Mouse (Mus musculus) heart, adult 2 months (tissue): ENCODE results near the gene Rgs9. TPM values are rescaled to one million over a fixed set of nuclear protein-coding genes. Genes with fewer than 3 reads are reported as not detected.

Source experiments
- DNase-seq, 2 experiments: peaks; one replicate each; pipeline ENCODE4 v3.0.0; 2021
- H3K27ac ChIP-seq: fragments of 200-600 bp; 2 replicates; pipeline ENCODE4 v1.8.1; 2022
- H3K27me3 ChIP-seq: fragments of 200-500 bp; 2 replicates; pipeline ENCODE4 v1.6.1; 2012; ENCODE audit warnings: mild to moderate bottlenecking, low read length, inconsistent platforms, mixed read lengths; ENCODE audit not compliant: control insufficient read depth, insufficient read depth
- H3K36me3 ChIP-seq: fragments of 200-500 bp; 2 replicates; pipeline ENCODE4 v1.6.1; 2012; ENCODE audit warnings: low read length, inconsistent platforms; ENCODE audit not compliant: control insufficient read depth, insufficient read depth
- H3K4me1 ChIP-seq: fragments of 200-500 bp; 2 replicates; pipeline ENCODE4 v1.6.1; 2011; ENCODE audit warnings: low read length; ENCODE audit not compliant: control insufficient read depth, insufficient read depth
- H3K4me3 ChIP-seq: fragments of 200-600 bp; 2 replicates; pipeline ENCODE4 v1.8.1; 2022
- H3K79me2 ChIP-seq: fragments of 200-500 bp; replicated peaks from 2 replicates; pipeline ENCODE4 v1.6.1; 2012; ENCODE audit warnings: mild to moderate bottlenecking, inconsistent platforms, low read length, moderate library complexity, mixed read lengths; ENCODE audit not compliant: control insufficient read depth, insufficient read depth
- H3K9ac ChIP-seq: fragments of 200-500 bp; 2 replicates; pipeline ENCODE4 v1.6.1; 2012; ENCODE audit warnings: low read depth, mild to moderate bottlenecking, control low read depth, inconsistent platforms, low read length, mixed read lengths
- CTCF ChIP-seq: fragments of 200-600 bp; IDR thresholded peaks from 2 replicates; pipeline ENCODE4 v1.8.1; 2022; ENCODE audit warnings: antibody characterized with exemption, mild to moderate bottlenecking, moderate library complexity
- EP300 ChIP-seq: fragments of 200-500 bp; IDR thresholded peaks from 2 replicates; pipeline ENCODE4 v1.6.1; 2011; ENCODE audit warnings: low read depth, low read length, control low read depth; ENCODE audit not compliant: insufficient read depth
- POLR2A ChIP-seq: fragments of 200-500 bp; IDR thresholded peaks from 2 replicates; pipeline ENCODE4 v1.6.1; 2011; ENCODE audit warnings: mild to moderate bottlenecking, low read depth, low read length, control low read depth; ENCODE audit not compliant: insufficient read depth
- WGBS: fragments of 180-500 bp; shearing (Covaris S2); methylation state at CpG from one replicate; pipeline ENCODE4 v1.1.7; 2018; 5-methylcytosine and 5-hydroxymethylcytosine counted together
- intact Hi-C: fragments of 180-260 bp; cut with DNase I; formaldehyde crosslinking; loops from one replicate; pipeline ENCODE4 v1.15.1; 2025
- polyA plus RNA-seq: library from polyadenylated mRNA; depleted of rRNA; stranded (reverse); fragments of >200 nt; gene quantifications from 2 replicates; pipeline ENCODE4 v1.2.3, GENCODE M21; 2012
- total RNA-seq, 2 experiments: library from RNA; stranded (reverse); gene quantifications; 2 replicates each; pipeline ENCODE4 v1.2.3; 2021

The Rgs9 gene
- total and polyA plus RNA-seq, 3 experiments, result 0.09 to 0.21 TPM; not detected in 1

DNA sequence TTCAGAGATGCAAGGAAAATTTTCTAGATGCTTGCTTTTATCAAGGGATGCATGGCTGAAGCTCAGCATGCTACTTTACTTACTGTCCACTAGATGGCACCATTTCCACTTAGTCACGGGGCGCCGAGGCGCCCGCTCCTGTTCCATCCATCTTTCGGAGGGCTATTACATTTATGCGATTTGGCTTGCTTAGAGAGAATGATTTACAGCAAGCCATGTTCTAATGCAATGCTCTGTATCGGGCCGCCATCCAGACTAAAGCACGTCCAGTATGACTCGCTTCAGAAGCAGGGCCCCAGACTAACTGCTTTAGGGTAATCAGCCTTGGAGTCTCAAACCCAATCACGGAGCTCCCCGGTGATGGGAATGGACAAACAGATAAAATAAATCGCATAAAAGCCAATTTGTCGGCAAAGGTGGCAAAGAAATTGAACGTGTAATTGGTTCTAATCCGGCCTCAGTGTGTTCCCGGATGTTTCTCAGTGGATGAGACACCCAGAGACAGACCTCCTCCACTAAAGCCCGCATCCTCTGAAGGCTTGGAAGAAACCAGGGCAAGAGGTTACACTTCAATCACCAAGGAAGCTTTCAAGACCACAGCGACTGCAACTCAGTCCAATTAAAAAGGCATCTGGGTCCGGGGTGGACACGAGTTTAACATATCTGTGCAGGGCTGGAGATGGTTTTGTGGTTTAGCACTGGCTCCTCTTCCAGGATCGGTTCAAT is 53.1 kb downstream of the Rgs9 start:
- Histone ChIP-seq H3K4me1 (no peaks in the 10 kb centered on the region; the same call in 1 of the 2 replicates), H3K9ac (no peak overlapping the region), H3K27me3 (no peaks in the 10 kb centered on the region), H3K4me3 (no peak overlapping the region), H3K36me3 (no peaks in the 10 kb centered on the region), H3K27ac (no peak overlapping the region), H3K79me2 (no peaks in the 10 kb centered on the region)
- TF ChIP-seq POLR2A (no peak), CTCF (peak; percentile 94; the same call in 1 of the 2 replicates), EP300 (no peak)
- intact Hi-C loops, result loop anchor here (1.0 to 5.0 kb wide), 5 partner anchors 83 to 618 kb away; partner anchors contain the start of gene Amz2
- DNase-seq, result peak; percentile 6 to 23
- 27% methylated on average over 23 of the region's 23 CpGs for WGBS

DNA sequence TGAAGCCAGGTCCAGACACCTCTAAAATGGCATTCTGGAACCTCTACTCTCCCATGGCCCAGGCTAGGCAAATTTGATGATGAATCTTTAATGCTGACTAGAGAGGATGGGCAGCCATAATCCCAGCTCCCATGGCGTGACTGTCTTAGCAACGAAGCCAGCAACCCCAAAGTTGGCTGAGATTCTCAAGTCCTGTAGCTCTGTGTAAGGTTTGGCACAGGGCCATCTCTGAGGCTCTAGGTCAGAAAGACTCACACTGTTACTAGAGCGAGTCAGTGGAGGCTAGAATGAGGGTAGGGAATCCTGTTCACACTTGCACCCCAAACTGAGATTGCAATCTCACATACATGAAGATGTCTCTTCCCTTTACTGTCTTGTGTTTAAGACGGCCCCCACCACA is 57.8 kb downstream of the Rgs9 start:
- 38% methylated on average over 4 of the region's 4 CpGs for WGBS
- H3K27ac ChIP-seq, result no peak overlapping the region
- intact Hi-C loops, result loop anchor here (5.0 kb wide), 3 partner anchors 87 to 622 kb away; partner anchors contain the start of gene Amz2
- H3K4me3 ChIP-seq, result no peak overlapping the region
- TF ChIP-seq EP300, result no peak
- no peak for TF ChIP-seq CTCF
- TF ChIP-seq POLR2A, result no peak
- no peaks in the 10 kb centered on the region; the same call in 1 of the 2 replicates for H3K4me1 ChIP-seq
- no peak overlapping the region for H3K9ac ChIP-seq
- no peaks in the 10 kb centered on the region for H3K27me3 ChIP-seq
- DNase-seq, result no peak
- no peaks in the 10 kb centered on the region for H3K36me3 ChIP-seq
- no peaks in the 10 kb centered on the region for H3K79me2 ChIP-seq

DNA sequence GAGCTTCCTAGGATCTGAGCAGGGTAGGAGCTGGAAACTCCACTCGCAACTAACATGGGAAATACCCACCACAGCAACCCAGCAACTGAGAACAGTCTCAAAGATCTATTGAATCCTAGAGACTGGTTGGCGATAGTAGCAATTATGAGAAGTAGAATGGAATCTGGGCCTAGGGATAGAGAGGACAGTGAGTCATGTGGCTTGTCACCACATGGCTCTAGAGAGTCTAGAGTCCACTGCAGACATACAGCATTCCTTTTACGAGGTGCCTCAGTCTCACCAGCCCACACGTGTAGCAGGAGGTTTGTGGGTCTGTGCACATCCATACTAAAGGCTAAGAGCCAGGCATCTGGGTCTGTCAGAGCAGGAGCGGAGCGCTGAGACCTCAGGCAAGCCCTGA is 59.3 kb downstream of the Rgs9 start:
- Histone ChIP-seq H3K9ac (no peak overlapping the region), H3K4me1 (no peaks in the 10 kb centered on the region), H3K27me3 (no peaks in the 10 kb centered on the region), H3K36me3 (no peaks in the 10 kb centered on the region), H3K4me3 (no peak overlapping the region), H3K27ac (no peak overlapping the region), H3K79me2 (no peaks in the 10 kb centered on the region)
- TF ChIP-seq POLR2A (no peak), EP300 (no peak), CTCF (no peak)
- no peak for DNase-seq
- intact Hi-C loops, result no loop called here
- WGBS, result 81% methylated on average over 6 of the region's 6 CpGs

DNA sequence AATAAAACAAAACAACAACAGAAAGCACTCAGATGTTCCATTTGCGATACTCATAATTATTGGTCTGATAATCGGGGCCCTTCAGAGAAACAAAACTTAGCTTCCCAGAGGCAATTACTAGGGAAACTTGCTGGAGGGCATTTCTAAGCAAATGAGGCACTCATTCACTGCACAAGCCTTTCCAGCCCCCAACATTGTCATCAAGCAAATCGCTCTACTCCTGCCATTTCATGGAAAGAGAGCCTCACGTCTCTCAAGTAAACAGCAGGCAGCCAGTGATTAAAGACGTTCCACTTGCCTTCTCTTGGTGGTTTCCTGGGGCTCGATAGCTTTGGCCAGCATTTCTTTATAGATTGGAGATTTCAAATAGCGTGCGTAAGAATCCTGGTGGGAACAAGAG is 60.1 kb downstream of the Rgs9 start:
- H3K4me1 ChIP-seq, result no peaks in the 10 kb centered on the region
- H3K4me3 ChIP-seq, result no peak overlapping the region
- WGBS, result 68% methylated on average over 8 of the region's 8 CpGs
- no peak for DNase-seq
- H3K27me3 ChIP-seq, result no peaks in the 10 kb centered on the region
- no peak overlapping the region for H3K9ac ChIP-seq
- intact Hi-C loops, result no loop called here
- no peaks in the 10 kb centered on the region for H3K79me2 ChIP-seq
- TF ChIP-seq EP300 (no peak), POLR2A (no peak), CTCF (no peak)
- H3K27ac ChIP-seq, result no peak overlapping the region
- no peaks in the 10 kb centered on the region for H3K36me3 ChIP-seq

DNA sequence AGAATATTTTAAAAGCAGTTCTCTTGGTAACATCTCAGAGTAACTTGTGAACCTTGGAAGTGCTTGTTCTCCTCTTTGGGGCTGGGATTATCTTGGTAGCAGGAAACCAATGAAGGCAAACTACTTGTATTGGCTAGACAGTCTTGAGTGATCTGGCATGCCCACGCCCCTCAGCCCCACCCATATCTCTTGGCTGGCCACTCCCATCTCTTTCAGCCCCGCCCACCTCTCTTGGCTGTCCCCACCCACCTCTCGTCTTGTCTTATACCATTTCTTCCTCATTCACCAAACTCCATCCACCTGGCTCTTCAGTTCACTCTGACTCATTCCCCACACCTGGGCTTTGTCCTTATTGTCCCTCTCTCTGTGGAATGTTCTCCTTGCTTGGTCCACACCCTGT is 64.3 kb downstream of the Rgs9 start:
- no peak for DNase-seq
- H3K9ac ChIP-seq, result no peak overlapping the region

DNA sequence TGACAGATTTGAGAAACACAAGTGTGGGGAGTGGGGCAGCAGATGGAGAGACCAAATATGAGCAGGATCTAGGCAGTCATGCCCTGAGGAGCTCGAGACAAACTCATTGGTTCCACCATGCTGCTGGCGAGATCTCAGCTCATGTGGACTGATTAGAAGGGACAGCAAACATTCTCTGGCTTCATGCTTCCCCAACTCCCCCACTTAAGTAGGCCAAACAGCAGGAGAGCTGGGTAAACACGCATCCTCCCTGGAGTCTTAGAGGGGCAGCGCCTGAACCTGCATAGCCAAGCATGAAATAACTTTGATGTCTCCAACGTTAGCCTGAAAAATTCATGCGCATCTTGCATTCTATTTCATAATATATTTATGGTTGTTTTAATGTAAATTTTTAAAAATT is 65.1 kb downstream of the Rgs9 start:
- WGBS, result 76% methylated on average over 6 of the region's 6 CpGs
- Histone ChIP-seq H3K4me1 (no peaks in the 10 kb centered on the region), H3K36me3 (no peaks in the 10 kb centered on the region), H3K9ac (no peak overlapping the region), H3K27me3 (no peaks in the 10 kb centered on the region), H3K4me3 (no peak overlapping the region), H3K27ac (no peak overlapping the region), H3K79me2 (no peaks in the 10 kb centered on the region)
- TF ChIP-seq EP300 (no peak), POLR2A (no peak), CTCF (no peak)
- intact Hi-C loops, result no loop called here
- no peak for DNase-seq

More for the DNA sequence above, 64.3 kb downstream of the Rgs9 start:
- H3K4me3 ChIP-seq, result no peak overlapping the region
- no peak overlapping the region for H3K27ac ChIP-seq
- no peaks in the 10 kb centered on the region for H3K27me3 ChIP-seq
- TF ChIP-seq CTCF, result no peak
- H3K36me3 ChIP-seq, result no peaks in the 10 kb centered on the region
- 64% methylated on average over 3 of the region's 3 CpGs for WGBS
- no peaks in the 10 kb centered on the region for H3K4me1 ChIP-seq
- intact Hi-C loops, result no loop called here
- no peaks in the 10 kb centered on the region for H3K79me2 ChIP-seq
